Mouse (Mus musculus) fat pad, adult 2 months (tissue): ENCODE results near the gene Bmf.

Experiments used
- DNase-seq: peaks from one replicate; pipeline ENCODE4 v3.0.0-alpha.2; 2011; ENCODE audit warnings: low read depth, low spot score; ENCODE audit errors: extremely low read depth

Bmf gene

DNA sequence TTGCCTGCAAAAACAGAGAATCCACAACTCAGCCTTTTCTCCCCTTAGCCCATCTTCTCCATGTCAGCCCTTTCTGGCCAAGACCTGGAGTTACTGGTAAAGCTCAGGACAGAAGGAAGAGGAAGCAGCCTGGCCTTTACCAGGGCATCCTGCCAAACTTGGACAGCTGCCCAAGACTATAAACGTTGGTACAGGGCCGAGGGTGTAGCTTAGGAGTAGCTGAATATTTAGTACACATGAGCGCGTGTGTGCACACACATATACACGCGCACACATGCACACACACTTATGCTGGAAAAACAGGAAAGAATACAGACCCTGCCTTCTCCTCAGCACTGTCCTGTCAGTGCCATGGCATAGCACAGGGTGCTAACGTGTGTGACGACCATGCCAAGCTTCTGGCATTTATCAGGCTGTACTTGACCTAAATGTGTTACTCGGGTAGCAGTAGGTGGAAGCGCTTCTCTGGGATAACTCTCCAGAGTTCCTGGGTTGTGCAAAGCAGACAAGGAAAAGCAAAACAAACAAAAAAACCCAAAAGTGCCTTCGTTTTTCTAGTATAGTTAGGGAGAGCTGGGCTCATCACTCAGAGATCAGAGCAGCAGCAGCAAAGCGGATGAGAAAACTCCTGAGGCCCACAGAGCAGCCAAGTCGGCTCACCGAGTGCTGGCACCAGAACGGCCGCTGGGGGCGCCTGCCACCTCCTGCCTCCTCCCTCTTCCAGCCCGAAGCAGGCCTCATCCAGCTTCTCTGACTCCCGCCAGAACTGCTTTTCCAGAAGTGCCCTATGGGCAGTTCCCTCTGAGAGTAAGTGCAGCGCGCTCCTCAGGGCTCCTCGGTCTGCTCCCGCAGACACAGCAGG lies 4.0 kb downstream of the Bmf start:
- no peak for DNase-seq

DNA sequence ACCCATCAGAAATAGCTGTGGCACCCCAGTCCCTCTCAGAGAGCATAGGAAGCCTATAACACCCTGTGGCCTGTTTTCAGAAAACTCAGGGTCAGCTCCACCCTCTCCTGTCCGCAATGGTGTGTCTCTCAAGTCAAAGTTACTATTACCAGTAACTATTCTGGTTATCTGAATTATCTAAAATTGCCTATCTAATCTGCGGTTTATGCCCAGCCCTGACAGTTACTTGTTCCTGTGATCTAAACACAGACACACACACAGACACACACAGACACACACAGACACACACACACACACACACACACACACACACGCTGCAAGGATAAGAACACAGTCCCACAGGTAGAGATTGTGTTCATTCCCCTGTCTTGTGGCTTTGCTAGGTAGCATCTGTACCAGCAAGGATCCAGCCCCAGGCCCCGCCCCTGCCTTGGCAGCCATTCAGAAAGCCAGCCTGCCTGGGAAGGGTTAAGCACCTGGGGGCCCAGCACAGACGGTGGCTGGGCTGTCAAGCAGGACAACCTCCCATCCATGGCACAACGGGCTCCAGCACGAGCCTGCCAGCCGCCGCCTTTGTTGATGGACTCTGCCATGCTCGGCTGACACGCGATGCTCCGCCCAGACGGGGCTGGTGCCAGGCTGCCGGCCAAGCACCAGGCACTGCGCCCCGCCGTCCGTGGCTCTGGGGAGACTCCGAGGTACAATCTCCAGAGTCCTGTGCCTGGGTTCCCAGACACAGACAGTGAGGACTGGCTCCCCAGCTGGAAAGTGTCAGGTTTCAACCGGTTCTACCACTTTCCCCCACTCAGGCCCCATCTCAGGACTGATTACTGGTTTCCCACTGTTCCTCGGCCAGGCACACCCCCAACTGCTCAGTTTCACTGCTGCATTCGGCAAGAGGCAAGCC lies 5.3 kb downstream of the Bmf start:
- no peak for DNase-seq

DNA sequence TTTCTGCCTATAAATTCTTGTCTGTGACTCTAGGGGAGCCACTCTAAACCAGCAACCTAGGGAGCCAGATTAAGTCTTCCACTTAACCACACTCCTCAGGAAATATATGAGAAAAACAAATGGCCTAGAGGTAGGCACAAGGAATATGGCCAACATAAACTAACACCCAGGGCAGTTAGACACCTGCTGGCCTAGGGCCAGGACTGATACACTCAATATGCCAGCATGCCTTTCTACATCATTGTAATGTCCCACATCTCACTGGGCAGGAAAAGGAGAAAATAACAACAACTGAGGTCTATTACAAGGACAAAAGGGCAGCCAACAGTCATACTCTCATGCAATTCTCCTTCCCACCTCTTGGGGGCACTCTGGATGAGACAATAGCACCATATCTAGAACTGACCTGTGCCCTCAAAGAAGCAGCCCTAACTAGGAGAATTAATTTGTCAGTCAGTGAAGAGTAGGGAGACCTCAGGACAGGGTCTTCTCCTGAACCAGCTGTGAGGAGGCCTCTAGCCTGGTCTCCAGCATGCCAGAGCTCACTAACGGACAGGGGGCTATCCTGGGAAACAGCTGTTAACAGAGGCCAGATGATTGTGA lies 6.4 kb downstream of the Bmf start:
- DNase-seq, result no peak

DNA sequence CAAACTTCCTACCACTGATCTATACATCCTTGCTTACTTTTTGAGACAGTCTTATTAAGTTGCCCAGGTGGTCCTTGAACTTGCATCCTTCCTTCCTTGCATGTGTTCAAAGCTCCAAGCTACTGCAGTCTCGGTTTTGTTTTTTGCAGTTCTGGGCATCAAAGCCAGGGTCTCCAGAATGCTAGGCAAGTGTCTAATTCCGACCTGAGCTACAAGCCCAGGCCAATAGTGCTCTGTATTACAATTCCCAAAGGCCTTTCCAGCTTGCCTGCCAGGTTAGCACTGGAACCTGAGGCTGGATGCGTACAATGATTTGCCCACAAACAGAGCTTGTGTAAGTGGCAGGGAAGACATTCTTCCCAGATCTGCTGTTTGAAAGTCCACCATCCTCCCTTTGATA lies 7.8 kb downstream of the Bmf start:
- no peak for DNase-seq

DNA sequence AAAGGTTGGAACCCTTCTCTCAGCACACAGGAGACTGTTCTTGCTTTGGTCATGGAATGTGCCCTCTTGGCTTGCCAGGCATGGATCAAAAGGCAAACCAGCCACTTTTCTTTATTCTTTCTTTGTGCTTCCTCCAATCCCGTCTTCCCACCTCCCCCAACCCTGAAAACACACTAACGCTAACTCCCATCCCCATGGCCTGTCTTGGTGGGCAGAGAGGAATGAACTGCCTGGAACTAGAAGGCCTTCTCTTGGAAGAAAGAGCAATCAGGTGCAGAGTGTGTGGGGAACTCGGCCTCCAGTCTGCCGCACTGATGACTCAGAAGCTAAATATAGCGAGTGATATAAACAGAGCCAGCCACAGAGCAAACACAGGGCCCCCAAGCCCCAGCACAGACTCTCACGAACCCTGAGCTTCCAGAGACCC lies 8.8 kb downstream of the Bmf start:
- no peak for DNase-seq

DNA sequence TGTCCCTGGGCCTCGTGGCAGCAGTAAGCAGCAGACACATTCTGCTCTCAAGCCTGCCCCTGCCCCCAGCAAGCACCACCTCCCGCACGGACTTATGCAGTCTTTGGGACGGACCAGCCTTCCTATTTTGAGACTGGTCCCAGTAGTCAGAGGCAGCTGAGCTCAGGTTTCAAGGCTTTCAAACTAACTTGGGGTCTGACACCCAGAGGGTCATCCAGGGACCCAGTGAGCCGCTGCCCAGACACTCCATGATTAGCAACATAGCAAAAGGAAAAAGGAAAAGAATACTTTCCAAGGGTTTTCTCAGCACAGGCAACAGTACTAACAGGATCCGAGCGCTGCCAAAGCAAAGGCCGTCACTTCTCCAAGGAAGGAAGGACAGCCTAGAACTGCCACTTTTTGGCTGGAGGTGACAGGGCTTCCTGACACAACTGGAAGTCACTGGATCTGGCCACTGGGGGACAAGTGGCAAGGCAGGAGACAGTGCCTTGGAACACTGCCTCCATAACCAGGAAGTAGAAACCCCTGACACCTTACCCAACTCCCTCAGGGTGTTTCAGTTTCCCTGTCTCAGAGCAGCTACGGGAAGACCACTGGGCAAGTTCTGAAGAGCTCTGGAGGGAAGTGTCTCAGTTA lies 9.5 kb downstream of the Bmf start:
- no peak for DNase-seq

DNA sequence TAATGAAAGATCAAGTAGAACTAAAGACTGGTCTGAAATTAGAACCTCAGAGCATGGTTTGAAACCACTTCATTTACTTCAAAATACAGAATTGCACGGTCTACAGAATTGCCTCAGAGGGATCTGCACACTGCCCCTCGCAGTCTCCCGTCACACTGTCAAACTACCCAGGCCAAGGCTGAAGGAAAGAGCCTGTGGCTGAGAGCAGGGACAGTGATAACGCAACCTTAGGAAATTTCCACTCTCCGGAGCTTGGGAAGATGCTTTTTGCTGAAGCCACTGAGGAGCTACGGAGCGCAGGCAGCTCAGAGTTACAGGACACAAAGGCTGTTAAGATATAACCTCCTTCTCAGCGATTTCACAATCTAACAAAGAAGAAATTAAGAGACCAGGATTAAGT lies 10.4 kb downstream of the Bmf start:
- no peak for DNase-seq

DNA sequence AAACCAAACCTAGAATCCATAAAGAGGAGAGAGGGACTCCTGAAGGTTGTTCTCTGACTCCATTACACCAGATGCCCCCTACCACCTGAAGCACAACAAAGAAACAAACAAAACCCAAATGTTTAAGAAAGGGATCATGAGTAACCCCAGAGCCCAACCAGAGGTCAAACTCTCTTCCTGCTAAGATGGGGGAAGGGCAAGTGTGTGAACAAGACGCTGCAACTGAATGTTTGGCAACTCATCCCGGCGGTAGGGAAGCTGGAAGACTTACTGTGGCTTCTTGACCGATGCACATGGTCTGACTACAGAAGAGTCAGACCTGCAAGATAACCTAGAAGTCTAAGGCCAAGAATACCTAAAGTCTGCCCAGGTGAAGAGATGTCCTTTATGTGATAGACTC lies 12.3 kb downstream of the Bmf start:
- no peak for DNase-seq

DNA sequence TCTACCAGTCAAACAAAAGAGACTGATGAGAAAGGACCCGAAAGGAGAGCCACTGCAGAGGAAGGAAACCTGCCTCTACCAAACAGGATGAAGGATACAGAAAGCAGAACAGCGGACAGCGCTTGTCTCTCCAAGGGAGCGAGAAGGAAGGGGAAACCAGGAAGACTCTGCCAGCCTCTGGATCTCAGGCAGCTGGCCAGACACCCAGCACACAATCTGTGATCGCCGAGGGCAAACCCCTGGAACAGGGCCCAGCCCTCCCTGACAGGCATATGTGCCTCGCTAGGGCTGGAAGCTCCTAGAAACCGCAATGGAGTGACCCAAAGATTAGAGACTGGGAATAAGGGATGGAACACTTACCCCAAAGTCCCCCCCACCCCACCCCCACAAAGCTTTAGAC lies 12.9 kb downstream of the Bmf start:
- no peak for DNase-seq

DNA sequence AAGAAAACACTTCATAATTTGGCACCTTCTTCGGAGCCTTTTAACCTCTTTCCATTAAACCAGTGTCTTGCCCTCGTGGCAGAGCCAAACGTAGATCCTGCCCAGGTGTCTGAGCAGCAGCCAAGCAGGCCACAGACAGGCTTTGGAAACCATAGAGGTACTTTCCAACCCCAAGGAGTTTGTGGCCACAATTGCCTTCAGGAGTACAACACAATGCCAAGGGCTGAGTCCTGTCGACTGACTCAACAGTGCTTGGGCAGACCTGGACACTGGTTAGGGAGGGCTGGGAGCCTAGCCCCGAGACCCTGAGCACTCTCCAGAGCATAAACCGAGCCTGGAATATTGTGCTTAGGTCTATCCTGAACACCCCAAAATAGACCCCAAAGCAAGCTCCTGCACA lies 13.4 kb downstream of the Bmf start:
- no peak for DNase-seq

DNA sequence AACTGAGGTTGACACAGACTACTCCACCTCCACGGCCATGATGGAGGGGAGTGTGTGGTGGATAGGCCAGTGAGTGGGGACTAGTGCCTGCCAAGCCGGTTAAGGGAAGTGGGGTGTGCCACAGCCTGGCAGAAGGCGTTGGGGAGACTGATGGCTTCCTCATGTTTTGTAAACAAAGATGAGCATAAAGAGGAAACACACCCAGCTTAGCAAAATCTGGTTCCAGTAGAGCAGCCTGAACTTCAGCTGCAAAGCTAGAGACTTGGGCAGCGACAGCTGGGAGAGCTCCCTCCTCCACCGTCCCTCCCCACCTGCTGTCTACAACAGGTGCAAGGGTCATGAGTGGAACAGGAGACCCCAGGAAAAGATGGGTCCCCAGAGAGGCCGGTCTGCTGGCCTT lies 15.5 kb downstream of the Bmf start:
- no peak for DNase-seq

DNA sequence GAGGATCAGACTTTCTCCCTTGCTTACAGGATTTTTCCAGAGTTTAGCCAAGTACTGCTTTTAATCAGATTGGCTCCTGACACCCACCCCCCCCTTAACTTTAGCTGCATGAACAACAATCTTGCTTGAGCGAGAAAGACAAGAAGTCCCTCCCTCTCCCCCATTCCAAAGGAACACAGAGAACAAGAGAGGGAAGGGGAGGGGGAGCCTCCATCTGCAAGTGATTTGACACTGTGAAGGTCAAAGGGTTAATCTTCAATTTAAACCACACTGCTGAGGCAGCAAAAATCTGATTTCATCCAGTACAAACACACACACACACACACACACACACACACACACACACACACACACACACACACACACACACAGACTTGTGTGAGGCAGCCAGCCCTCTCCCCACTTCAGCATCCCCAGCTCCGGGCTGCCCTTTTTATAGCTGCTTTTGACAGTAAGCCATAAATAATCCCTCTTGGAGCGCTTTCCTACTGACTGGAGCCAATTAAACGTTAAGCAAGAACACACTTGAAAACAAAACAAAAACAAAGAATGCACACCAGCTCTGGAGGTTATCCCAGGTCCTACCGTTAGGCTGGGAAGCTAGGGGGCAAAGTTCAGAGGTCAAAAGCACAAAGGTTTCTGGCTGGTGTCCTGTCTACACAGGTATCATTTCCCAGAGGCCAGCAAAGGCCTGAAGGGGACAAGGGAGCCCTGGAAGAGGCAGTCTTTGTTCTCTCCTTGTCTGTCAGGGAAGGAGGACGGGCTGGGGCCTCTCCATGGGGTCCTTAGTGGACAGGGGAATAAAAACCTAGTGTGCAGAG lies 16.4 kb downstream of the Bmf start:
- no peak for DNase-seq

DNA sequence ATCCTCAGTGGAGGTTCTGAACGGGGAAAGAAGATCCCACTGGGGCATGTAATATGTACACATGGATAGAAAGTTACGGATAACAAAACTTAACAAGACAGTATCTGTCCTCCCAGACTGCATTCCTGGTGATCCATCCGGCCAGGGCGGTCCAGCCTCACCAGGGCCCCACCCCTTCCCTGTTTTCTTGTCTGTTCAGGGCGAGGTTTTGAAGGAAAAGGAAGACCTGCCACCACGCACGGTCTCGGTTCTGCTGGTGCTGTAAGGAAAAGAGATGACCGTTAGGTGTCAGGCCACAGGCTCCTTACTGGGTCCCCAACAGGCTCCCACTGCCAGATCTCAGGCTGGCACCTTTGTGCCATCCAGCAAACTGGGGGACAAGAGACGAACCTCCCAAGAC lies 17.1 kb downstream of the Bmf start:
- no peak for DNase-seq

DNA sequence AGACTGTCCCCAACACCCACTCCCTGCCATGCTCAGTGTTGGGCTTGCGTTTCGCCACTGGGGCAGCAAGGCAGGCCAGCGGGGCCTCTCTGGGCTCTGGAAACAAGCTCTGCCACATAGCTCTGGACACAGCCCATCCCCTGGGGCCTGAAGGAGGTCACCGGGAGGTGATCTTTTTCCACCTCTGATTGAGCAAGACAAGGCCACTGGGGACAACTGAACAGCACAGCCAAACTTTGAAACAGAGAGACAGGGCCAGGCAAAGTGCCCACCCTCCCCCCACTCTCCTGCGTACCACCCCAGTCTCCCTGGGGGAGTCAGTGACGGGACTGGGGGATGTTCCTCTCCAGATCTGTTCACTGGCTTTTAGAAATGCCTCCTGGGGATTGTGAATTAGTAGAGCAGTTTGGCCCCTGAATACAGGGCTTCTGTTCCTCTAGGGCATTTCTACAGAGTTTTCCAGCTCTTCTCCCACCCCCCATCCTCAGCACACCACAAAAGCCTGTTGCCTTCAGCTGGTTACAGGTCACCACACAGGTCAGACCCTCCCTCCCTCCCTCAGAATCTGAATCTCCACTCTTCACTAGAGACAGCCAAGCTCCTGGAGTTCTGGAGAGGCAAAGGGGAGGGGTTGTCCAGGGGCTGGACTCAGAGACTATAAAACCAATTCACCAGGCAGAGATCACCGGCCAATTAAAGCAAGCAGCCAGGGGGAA lies 19.9 kb downstream of the Bmf start:
- DNase-seq, result no peak

DNA sequence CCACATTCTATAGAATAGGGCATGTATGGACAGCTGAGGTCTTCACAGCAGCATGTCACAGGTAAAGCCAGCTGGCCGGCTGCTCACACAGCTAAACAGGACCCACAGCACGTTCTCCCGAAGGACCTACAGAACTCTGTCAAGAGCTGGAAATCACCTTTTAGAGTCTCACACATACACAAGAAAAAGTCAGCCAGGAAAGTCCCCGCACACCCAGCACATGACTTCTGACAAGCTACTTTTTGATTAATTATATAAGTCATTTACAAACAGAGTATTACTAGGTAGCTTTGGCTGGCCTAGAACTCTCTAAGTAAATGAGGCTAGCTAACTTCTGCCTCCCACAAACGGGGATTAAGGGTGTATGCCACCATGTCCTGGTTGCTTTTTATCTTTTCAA lies 22.9 kb downstream of the Bmf start:
- no peak for DNase-seq

DNA sequence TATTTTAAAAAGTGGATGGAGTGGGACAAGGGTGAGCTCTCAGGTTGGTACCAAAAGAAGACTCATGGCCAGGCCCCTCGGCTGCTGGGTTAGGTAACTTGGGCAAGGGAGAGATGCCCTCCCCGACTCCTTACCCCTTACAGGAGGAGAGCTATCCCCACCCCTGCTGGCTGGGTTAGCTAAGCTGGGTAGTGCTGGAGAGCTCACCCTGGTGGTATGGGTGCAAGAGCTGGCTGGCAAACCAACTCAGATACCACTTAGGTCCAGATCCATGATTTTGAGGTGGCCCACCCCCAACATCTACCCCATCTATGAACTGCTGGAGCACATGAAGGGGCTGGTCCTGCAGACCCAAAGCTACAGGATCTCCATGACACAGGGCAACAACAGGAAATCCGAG lies 24.7 kb downstream of the Bmf start:
- DNase-seq, result no peak

DNA sequence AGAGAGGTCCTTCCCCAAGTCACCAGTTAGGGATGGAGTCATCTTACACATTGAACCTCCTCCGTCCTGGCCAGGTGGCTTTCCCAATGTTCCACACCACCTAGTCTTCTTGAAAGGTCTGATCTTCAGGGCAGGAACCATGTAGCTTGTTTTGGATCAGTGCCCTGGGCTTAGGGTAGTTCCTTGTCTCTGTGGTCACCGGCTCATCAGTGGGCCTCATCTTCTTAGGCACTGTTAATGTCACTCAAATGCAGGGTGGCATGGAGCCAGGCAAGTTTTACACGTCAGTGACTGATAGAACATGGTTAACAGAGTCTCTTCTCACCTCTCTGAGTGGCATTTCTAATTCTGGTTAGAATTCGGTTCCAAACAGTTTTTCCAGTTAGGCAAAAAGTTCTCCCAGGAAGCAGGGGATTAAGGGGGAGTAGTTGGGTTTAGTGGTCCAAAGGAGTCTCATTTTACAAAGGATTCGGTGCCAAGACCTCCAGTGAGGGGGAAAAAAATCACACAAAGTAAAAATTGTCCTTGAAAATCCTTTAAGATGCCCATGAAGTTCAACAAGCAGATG lies 26.2 kb downstream of the Bmf start:
- DNase-seq, result no peak

DNA sequence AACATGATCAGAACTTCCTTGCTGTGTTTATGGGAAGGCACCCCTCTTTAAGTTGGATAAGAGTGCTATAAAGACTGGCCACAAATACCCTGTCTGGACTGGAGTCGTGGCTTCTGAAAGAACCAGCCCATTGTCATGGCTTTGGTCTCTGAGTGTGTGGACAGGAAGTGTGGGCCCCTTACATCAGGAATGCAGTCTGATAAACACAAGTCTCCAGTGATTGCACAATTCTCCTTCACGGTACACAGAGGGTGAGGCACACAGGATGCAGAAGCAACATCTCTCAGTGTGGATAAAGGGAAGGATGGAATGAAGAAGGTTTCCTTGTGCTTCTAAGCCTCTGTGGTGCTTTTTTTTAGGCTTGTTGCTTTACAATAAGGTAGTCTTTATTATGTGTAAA lies 27.2 kb downstream of the Bmf start:
- DNase-seq, result no peak
